Mouse (Mus musculus): ENCODE measurements around the gene Olfr1434. TPM values are rescaled to one million over a fixed set of nuclear protein-coding genes. Genes with fewer than 3 reads are reported as not detected.

Gene Olfr1434
- total RNA-seq, 1 experiment: not detected

DNA sequence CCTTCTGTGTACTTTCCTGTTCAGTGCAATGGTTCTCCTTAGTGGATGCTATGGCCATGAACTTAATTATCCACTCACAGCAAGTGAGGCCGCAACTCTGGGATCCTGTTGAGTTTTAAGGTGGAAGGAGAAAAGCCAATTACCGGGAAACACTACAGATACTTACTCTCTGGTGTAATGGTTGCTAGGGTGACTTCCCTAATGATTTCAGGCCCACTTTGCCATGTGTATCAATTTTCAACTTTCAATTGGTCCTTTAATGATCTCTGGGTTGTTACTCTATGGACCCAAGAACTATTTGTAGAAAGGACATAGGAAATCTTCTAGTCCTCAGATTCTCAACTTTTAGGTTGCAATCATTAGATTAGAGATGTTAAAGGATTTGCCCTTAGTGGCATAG lies 45.3 kb downstream of the Olfr1434 start, which contains the start of gene Olfr1437:
TSS of gene Olfr1437 (minus strand) at position 101 of the 400 bp plus-strand sequence.
- Histone ChIP-seq H3K4me1 (ENCODE audit: control insufficient read depth in 2 of 2, insufficient read depth in 2 of 2, low read length in 2 of 2, poor library complexity in 1 of 2) (no peaks in the 10 kb centered on the region), H3K27ac (ENCODE audit: insufficient read depth, low read depth, low read length, poor library complexity, severe bottlenecking) (no peak within 1 kb of the TSS), H3K9me3 (ENCODE audit: control insufficient read depth, insufficient read depth, low read depth, low read length) (no peaks in the 10 kb centered on the region), H3K9ac (ENCODE audit: insufficient read depth, low read depth, low read length, poor library complexity, severe bottlenecking) (no peak within 1 kb of the TSS), H3K36me3 (ENCODE audit: control insufficient read depth, insufficient read depth, low read length, poor library complexity, severe bottlenecking) (no peaks in the 10 kb centered on the region), H3K4me3 (ENCODE audit: insufficient read depth in 1 of 2, low read depth in 1 of 2, low read length in 2 of 2, poor library complexity in 1 of 2, severe bottlenecking in 1 of 2) (no peak within 1 kb of the TSS)
- in situ Hi-C loops (cut with MboI; ENCODE audit: low sequenced_read_pairs in 2 of 2, unreplicated experiment in 2 of 2): no loop called here
- no peak for DNase-seq (ENCODE audit: low read depth, low spot score)
- TF ChIP-seq CHD2 (IDR thresholded peaks at IDR 0.05; ENCODE audit: low read depth, low read length) (no peak), ZNF384 (IDR thresholded peaks at IDR 0.05; ENCODE audit: low read depth, low read length) (no peak), MAFK (IDR thresholded peaks at IDR 0.05; ENCODE audit: insufficient read depth, low read depth, low read length) (no peak), ZC3H11A (IDR thresholded peaks at IDR 0.05; ENCODE audit: borderline replicate concordance, low read depth, low read length) (no peak), HCFC1 (IDR thresholded peaks at IDR 0.05; ENCODE audit: borderline replicate concordance, insufficient read depth, low read length) (no peak)

Other genes with a start within 250 kb of the Olfr1434 start
- gene Olfr1423, start 238.5 kb upstream of the Olfr1434 start, total RNA-seq (2012; rRNA removed): 0.11 and 0.27 TPM in 2 replicates
- gene Olfr1424, start 217.2 kb upstream of the Olfr1434 start, total RNA-seq (2012; rRNA removed): not detected in 2 replicates
- 0.21 TPM in 1 of 2 replicates, not detected in the other for gene Olfr1425, start 202.1 kb upstream of the Olfr1434 start, total RNA-seq (2012; rRNA removed)
- not detected in 2 replicates for gene Olfr1426, start 187.8 kb upstream of the Olfr1434 start, total RNA-seq (2012; rRNA removed)
- gene Olfr1427, start 176.5 kb upstream of the Olfr1434 start, total RNA-seq (2012; rRNA removed): 0.18 TPM in 1 of 2 replicates, not detected in the other
- gene Olfr1428, start 164.0 kb upstream of the Olfr1434 start, total RNA-seq (2012; rRNA removed): not detected in 2 replicates
- gene Olfr76, start 156.7 kb upstream of the Olfr1434 start, total RNA-seq (2012; rRNA removed): not detected in 2 replicates
- not detected in 2 replicates for gene Olfr1555-ps1, start 109.7 kb upstream of the Olfr1434 start, total RNA-seq (2012; rRNA removed)
- 0.18 TPM in 1 of 2 replicates, not detected in the other for gene Olfr1431, start 79.2 kb upstream of the Olfr1434 start, total RNA-seq (2012; rRNA removed)
- gene Olfr1432, start 47.3 kb upstream of the Olfr1434 start, total RNA-seq (2012; rRNA removed): not detected in 2 replicates
- not detected in 2 replicates for gene Olfr262, start 38.2 kb upstream of the Olfr1434 start, total RNA-seq (2012; rRNA removed)
- gene Olfr235, start 18.8 kb upstream of the Olfr1434 start, total RNA-seq (2012; rRNA removed): not detected in 2 replicates
- not detected in 2 replicates for gene Olfr1436, start 19.3 kb downstream of the Olfr1434 start, total RNA-seq (2012; rRNA removed)
- not detected in 2 replicates for gene Olfr1437, start 45.2 kb downstream of the Olfr1434 start, total RNA-seq (2012; rRNA removed)
- gene Olfr1438-ps1, start 56.1 kb downstream of the Olfr1434 start, total RNA-seq (2012; rRNA removed): not detected in 2 replicates
- not detected in 2 replicates for gene Olfr1440, start 107.4 kb downstream of the Olfr1434 start, total RNA-seq (2012; rRNA removed)
- 0.13 TPM in 1 of 2 replicates, not detected in the other for gene Olfr1441, start 137.6 kb downstream of the Olfr1434 start, total RNA-seq (2012; rRNA removed)
- gene Pfpl, start 148.1 kb downstream of the Olfr1434 start, total RNA-seq (2012; rRNA removed): not detected in 2 replicates
- 0.05 and 0.18 TPM in 2 replicates for gene Mpeg1, start 180.9 kb downstream of the Olfr1434 start, total RNA-seq (2012; rRNA removed)
- 1.4 and 2.2 TPM in 2 replicates for gene Dtx4, start 221.6 kb downstream of the Olfr1434 start, total RNA-seq (2012; rRNA removed)